Mouse (Mus musculus) kidney, adult 2 months (tissue): ENCODE results near the gene Plod2.

Experiments
- CTCF ChIP-seq: fragments of 200-500 bp; conservative IDR thresholded peaks from 2 replicates; pipeline ENCODE4 v1.5.1; 2011; ENCODE audit warnings: low read depth, mild to moderate bottlenecking, control low read depth, low read length, moderate library complexity, mixed read lengths; ENCODE audit not compliant: insufficient read depth, insufficient read length
- POLR2A ChIP-seq: fragments of 200-500 bp; IDR thresholded peaks from one replicate; pipeline ENCODE4 v1.6.1; 2011; ENCODE audit warnings: low read depth, low read length, control low read depth

GRCm38 (mm10) chr9:92559750-92560149, 17.7 kb downstream of the Plod2 start:
- no peak for TF ChIP-seq CTCF
- no peak for TF ChIP-seq POLR2A
